Mouse (Mus musculus) liver, embryonic 14.5 days (tissue): ENCODE measurements around the gene Plg.

Experiments used
- CTCF ChIP-seq: IDR thresholded peaks from 2 replicates; pipeline ENCODE4 v1.5.1; 2016; ENCODE audit warnings: antibody characterized with exemption, low read depth, control low read depth
- EP300 ChIP-seq: IDR thresholded peaks from 2 replicates; pipeline ENCODE4 v1.6.1; 2016; ENCODE audit warnings: antibody characterized with exemption, low read depth

DNA sequence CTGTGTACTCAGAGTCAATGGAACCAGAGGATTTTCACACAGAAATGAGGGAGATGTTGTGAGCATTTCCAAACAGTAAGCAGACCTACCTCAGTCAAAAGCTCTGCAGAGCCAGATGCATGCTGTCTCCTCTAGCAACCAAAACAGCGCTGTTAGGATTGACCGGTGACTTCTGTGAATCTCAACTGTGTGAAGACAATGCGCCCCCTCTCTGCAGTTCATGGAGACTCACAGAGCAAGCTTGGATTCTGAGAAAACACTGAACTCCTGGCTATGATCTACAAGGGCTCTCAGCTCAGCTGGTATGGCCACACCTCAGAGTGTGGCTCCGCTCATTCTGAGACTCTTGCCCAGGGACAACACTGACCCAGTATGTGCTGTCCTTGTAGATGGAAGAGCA lies 72.8 kb downstream of the Plg start:
- peak; percentile 35 for TF ChIP-seq CTCF
- TF ChIP-seq EP300 = no peak
